Mouse (Mus musculus): ENCODE measurements around the gene Ppm1m. TPM values are rescaled to one million over a fixed set of nuclear protein-coding genes. Genes with fewer than 3 reads are reported as not detected.

Ppm1m gene
- polyA plus RNA-seq, 1 experiment from 2014 or later, result 56.8 TPM

DNA sequence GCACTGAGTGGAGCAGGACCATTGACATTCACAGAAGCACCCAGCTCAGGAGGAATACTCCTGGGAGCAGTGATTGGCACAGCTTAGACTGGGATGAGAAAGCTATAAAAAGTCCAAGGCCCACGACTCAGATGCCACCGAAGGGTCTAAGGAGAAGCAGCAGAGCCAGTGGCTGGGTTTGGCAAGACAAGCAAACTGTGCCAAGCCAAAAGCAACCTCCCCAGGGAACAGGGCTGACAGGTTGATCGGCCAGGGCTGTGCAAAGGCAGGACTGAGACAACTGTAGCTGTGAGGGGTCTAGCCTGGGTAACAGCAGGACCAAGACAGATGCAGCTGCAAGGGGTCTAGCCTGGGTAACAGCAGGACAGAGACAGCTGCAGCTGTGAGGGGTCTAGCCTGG is 33.4 kb upstream of the Ppm1m start:
- no peak overlapping the region for H3K4me3 ChIP-seq (ENCODE audit: low read length)
- no peak for ATAC-seq (ENCODE audit: low FRiP score, low TSS enrichment)
- H3K9me3 ChIP-seq (ENCODE audit: low read length), result no peaks in the 10 kb centered on the region
- no peaks in the 10 kb centered on the region for H3K27me3 ChIP-seq (ENCODE audit: insufficient read depth, low read length)
- H3K36me3 ChIP-seq (ENCODE audit: insufficient read depth, low read length), result peaks cover 43% of the 10 kb centered on the region
- no peak overlapping the region for H3K9ac ChIP-seq (replicated peaks; ENCODE audit: low read length)
- H3K4me2 ChIP-seq (replicated peaks; ENCODE audit: low read depth, low read length), result no peak overlapping the region
- no peak overlapping the region for H3K27ac ChIP-seq (ENCODE audit: low read length)
- WGBS, result 93% methylated on average over 3 of the region's 3 CpGs
- 0 out of 2 replicates have a peak, but pooled peaks cover 7% of the 10 kb centered on the region for H3K4me1 ChIP-seq (ENCODE audit: insufficient read depth, low read length)

DNA sequence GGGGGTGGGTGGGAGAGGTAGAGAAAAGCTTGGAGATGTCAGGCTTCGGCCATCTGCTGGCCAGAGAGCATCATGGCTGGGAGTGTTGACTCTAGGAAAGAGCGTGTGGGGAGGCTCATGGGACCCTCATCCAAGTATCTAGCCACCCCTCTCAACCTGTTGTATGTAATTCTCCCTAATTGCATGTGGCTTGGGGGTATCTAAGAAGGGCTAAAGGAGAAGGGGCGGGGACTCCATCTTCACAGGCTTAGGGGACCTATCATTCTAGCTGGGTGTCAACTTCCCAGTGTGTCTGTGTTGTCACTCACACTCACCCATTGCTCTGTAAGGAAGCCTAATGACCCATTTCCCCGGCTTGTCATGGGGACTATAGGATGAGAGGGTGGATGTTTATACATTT is 32.3 kb upstream of the Ppm1m start:
- Histone ChIP-seq H3K36me3 (ENCODE audit: insufficient read depth, low read length) (peaks cover 35% of the 10 kb centered on the region), H3K9ac (replicated peaks; ENCODE audit: low read length) (no peak overlapping the region), H3K27me3 (ENCODE audit: insufficient read depth, low read length) (no peaks in the 10 kb centered on the region), H3K4me1 (ENCODE audit: insufficient read depth, low read length) (0 out of 2 replicates have a peak, but pooled peaks cover 7% of the 10 kb centered on the region), H3K4me2 (replicated peaks; ENCODE audit: low read depth, low read length) (no peak overlapping the region), H3K4me3 (ENCODE audit: low read length) (no peak overlapping the region), H3K27ac (ENCODE audit: low read length) (no peak overlapping the region), H3K9me3 (ENCODE audit: low read length) (no peaks in the 10 kb centered on the region)
- no peak for ATAC-seq (ENCODE audit: low FRiP score, low TSS enrichment)
- 74% methylated on average over 4 of the region's 4 CpGs for WGBS

DNA sequence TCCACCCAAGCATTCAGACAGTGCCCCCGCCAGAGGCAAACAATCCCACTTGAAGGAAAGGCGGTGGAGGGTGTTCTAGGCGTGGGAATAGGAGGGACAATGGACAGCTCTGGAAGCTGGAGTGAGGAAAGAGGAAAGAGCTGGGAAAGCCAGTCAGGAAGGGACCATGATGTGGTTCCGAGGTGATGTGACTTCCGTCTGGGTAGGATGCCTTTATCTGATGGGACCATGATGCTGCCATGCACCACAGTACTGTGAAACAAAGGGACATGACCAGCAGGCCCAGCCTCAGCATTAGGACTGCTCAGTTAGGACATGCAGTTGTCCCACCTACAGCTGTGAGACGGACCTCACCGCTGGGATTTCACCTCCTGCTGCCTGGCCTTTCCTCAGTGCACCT is 31.7 kb upstream of the Ppm1m start:
- Histone ChIP-seq H3K4me3 (ENCODE audit: low read length) (no peak overlapping the region), H3K27ac (ENCODE audit: low read length) (no peak overlapping the region), H3K36me3 (ENCODE audit: insufficient read depth, low read length) (peaks cover 29% of the 10 kb centered on the region), H3K27me3 (ENCODE audit: insufficient read depth, low read length) (no peaks in the 10 kb centered on the region), H3K4me2 (replicated peaks; ENCODE audit: low read depth, low read length) (no peak overlapping the region), H3K4me1 (ENCODE audit: insufficient read depth, low read length) (peaks cover 11% of the 10 kb centered on the region; the same call in 1 of the 2 replicates), H3K9me3 (ENCODE audit: low read length) (no peaks in the 10 kb centered on the region), H3K9ac (replicated peaks; ENCODE audit: low read length) (no peak overlapping the region)
- no peak for ATAC-seq (ENCODE audit: low FRiP score, low TSS enrichment)
- WGBS, result 78% methylated on average over 7 of the region's 7 CpGs

DNA sequence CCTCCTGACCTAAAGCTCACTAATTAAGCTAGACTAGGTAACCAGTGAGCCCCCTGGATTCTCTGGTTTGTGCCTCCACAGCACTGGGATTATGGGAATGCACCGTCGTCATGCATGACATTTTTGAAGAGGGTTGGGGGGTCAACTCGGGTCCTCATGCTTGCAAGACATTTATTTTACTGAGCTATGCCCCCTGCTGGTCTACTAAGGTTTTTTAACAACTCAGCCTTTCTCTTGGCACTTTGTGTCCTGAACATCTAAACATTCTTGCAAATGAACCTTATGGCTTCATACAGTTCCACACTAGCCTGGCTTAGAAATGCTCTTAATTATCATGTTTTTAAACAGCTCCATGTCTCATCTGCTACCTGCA is 31.2 kb upstream of the Ppm1m start:
- Histone ChIP-seq H3K36me3 (ENCODE audit: insufficient read depth, low read length) (peaks cover 24% of the 10 kb centered on the region), H3K4me2 (replicated peaks; ENCODE audit: low read depth, low read length) (no peak overlapping the region), H3K27me3 (ENCODE audit: insufficient read depth, low read length) (peaks cover 2% of the 10 kb centered on the region; the same call in 1 of the 2 replicates), H3K9me3 (ENCODE audit: low read length) (no peaks in the 10 kb centered on the region), H3K9ac (replicated peaks; ENCODE audit: low read length) (no peak overlapping the region), H3K27ac (ENCODE audit: low read length) (no peak overlapping the region), H3K4me3 (ENCODE audit: low read length) (no peak overlapping the region), H3K4me1 (ENCODE audit: insufficient read depth, low read length) (peaks cover 16% of the 10 kb centered on the region)
- no peak for ATAC-seq (ENCODE audit: low FRiP score, low TSS enrichment)
- WGBS, result 41% methylated on average over 3 of the region's 3 CpGs

DNA sequence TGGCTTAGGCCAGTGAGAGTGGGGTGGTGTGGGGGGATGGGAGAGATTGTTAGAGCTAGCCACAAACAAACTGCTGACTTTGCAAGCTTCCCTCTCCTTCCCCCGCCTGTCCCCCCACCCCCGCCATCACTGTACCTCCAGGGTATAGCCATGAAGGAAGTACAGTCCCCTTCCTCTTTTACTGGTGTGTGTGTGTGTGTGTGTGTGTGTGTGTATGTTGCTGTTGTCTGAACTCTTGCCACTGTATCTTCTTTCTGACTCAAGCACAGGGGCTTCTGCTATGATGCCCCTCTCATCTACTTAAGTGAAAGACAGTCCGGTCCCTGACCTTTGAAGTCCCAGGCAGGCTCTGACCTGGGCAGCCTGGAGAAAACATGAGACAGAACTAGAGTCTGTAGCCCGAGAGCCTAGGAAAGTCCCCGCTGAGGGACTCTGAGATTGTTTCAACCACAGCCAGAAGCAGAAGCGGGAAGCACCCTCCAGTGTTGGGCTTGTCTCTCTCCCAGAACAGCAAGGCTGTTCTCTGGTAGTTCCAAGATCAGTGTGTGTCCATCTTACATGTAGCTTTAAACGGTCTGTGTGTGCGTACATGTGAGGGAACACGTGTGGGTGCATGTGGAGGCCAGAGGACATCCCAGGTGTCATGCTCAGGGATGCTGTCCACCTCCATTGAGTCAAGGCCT is 30.6 kb upstream of the Ppm1m start:
- ATAC-seq (ENCODE audit: low FRiP score, low TSS enrichment), result no peak
- Histone ChIP-seq H3K9me3 (ENCODE audit: low read length) (no peaks in the 10 kb centered on the region), H3K4me3 (ENCODE audit: low read length) (no peak overlapping the region), H3K4me1 (ENCODE audit: insufficient read depth, low read length) (peaks cover 13% of the 10 kb centered on the region), H3K4me2 (replicated peaks; ENCODE audit: low read depth, low read length) (no peak overlapping the region), H3K36me3 (ENCODE audit: insufficient read depth, low read length) (peaks cover 18% of the 10 kb centered on the region), H3K27ac (ENCODE audit: low read length) (no peak overlapping the region), H3K27me3 (ENCODE audit: insufficient read depth, low read length) (peaks cover 7% of the 10 kb centered on the region; the same call in 1 of the 2 replicates), H3K9ac (replicated peaks; ENCODE audit: low read length) (no peak overlapping the region)
- 74% methylated on average over 9 of the region's 9 CpGs for WGBS

DNA sequence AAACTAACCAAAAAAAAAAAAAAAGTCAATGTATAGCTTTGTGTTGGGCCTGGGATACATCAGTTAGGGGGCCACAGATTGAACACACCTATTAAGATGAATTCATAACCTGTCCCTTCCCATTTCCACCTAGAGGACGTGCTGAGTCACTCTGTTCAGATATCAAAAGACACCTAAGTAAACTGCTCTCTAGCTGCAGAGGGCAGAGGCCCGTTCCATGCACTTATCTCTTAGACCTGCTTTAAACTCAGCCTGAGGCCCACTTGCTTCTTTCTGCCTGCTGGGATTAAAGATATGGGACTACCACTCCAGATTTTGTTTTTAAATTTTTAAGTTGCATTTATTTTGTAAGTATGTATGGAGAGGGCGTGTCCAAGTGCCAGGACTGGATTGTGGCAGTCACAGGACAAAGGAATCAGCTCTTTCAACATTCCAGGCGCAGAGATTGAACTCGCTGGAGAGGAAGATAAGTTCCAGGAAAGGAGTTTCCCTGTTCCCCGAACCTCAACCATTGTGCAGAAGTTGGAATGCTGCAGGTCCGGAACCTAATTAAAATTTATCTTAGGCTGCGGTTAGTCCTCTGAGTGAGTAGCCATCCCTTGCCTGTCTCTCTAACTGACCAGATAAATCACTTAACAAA is 28.4 kb upstream of the Ppm1m start:
- Histone ChIP-seq H3K27ac (ENCODE audit: low read length) (no peak overlapping the region), H3K36me3 (ENCODE audit: insufficient read depth, low read length) (no peaks in the 10 kb centered on the region), H3K27me3 (ENCODE audit: insufficient read depth, low read length) (peaks cover 7% of the 10 kb centered on the region; the same call in 1 of the 2 replicates), H3K9me3 (ENCODE audit: low read length) (no peaks in the 10 kb centered on the region), H3K4me3 (ENCODE audit: low read length) (no peak overlapping the region), H3K9ac (replicated peaks; ENCODE audit: low read length) (no peak overlapping the region), H3K4me2 (replicated peaks; ENCODE audit: low read depth, low read length) (no peak overlapping the region), H3K4me1 (ENCODE audit: insufficient read depth, low read length) (peaks cover 10% of the 10 kb centered on the region)
- ATAC-seq (ENCODE audit: low FRiP score, low TSS enrichment), result no peak
- 61% methylated on average over 8 of the region's 8 CpGs for WGBS

DNA sequence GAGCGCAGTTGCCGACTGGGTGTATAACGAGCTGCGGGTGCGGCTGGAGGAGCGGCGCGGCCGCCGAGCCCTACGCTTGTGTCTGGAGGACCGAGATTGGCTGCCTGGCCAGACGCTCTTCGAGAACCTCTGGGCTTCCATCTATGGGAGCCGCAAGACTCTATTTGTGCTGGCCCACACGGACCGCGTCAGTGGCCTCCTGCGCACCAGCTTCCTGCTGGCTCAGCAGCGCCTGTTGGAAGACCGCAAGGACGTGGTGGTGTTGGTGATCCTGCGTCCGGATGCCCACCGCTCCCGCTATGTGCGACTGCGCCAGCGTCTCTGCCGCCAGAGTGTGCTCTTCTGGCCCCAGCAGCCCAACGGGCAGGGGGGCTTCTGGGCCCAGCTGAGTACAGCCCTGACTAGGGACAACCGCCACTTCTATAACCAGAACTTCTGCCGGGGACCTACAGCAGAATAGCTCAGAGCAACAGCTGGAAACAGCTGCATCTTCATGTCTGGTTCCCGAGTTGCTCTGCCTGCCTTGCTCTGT is 26.7 kb upstream of the Ppm1m start:
- H3K36me3 ChIP-seq (ENCODE audit: insufficient read depth, low read length), result no peaks in the 10 kb centered on the region
- H3K27me3 ChIP-seq (ENCODE audit: insufficient read depth, low read length), result peaks cover 7% of the 10 kb centered on the region; the same call in 1 of the 2 replicates
- no peaks in the 10 kb centered on the region for H3K9me3 ChIP-seq (ENCODE audit: low read length)
- peak; percentile 56 for ATAC-seq (ENCODE audit: low FRiP score, low TSS enrichment)
- peaks cover 15% of the 10 kb centered on the region for H3K4me1 ChIP-seq (ENCODE audit: insufficient read depth, low read length)
- peak overlapping the region; percentile 25; the same call in 1 of the 2 replicates for H3K27ac ChIP-seq (ENCODE audit: low read length)
- 4% methylated on average over 34 of the region's 34 CpGs for WGBS
- peak overlapping the region; percentile 58 for H3K9ac ChIP-seq (replicated peaks; ENCODE audit: low read length)
- peak overlapping the region; percentile 44 for H3K4me3 ChIP-seq (ENCODE audit: low read length)
- peak overlapping the region; percentile 73 for H3K4me2 ChIP-seq (replicated peaks; ENCODE audit: low read depth, low read length)

DNA sequence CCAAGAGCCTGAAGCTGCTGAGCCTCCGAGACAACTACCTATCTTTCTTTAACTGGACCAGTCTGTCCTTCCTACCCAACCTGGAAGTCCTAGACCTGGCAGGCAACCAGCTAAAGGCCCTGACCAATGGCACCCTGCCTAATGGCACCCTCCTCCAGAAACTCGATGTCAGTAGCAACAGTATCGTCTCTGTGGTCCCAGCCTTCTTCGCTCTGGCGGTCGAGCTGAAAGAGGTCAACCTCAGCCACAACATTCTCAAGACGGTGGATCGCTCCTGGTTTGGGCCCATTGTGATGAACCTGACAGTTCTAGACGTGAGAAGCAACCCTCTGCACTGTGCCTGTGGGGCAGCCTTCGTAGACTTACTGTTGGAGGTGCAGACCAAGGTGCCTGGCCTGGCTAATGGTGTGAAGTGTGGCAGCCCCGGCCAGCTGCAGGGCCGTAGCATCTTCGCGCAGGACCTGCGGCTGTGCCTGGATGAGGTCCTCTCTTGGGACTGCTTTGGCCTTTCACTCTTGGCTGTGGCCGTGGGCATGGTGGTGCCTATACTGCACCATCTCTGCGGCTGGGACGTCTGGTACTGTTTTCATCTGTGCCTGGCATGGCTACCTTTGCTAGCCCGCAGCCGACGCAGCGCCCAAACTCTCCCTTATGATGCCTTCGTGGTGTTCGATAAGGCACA is 26.1 kb upstream of the Ppm1m start:
- Histone ChIP-seq H3K36me3 (ENCODE audit: insufficient read depth, low read length) (no peaks in the 10 kb centered on the region), H3K27ac (ENCODE audit: low read length) (0 out of 2 replicates have a peak overlapping the region, but pooled peaks have one; percentile 25), H3K4me1 (ENCODE audit: insufficient read depth, low read length) (peaks cover 21% of the 10 kb centered on the region), H3K9ac (replicated peaks; ENCODE audit: low read length) (peak overlapping the region; percentile 58), H3K27me3 (ENCODE audit: insufficient read depth, low read length) (peaks cover 7% of the 10 kb centered on the region; the same call in 1 of the 2 replicates), H3K4me2 (replicated peaks; ENCODE audit: low read depth, low read length) (peak overlapping the region; percentile 73), H3K9me3 (ENCODE audit: low read length) (no peaks in the 10 kb centered on the region), H3K4me3 (ENCODE audit: low read length) (peak overlapping the region; percentile 44)
- ATAC-seq (ENCODE audit: low FRiP score, low TSS enrichment), result no peak
- WGBS, result 54% methylated on average over 23 of the region's 24 CpGs

DNA sequence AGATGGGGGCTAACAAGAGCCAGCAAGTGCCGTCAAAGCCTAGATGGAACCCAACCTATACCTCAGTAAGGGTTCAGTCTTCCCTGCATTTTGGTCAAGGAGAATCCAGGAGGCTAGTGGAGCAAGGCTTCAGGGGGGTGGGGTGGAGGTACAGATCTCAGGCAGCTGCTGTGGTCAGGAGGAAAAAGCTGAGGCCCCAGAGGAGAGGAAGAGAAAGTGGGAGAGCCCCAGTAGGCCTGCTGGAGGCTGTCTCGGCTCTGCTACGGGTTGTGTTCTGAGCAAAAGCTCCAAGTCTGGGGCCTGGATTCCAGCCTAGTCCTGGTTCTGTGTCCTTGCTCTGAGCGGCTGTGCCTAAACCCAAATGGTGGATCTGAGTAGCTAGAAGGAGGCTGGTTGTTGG is 23.4 kb upstream of the Ppm1m start:
- Histone ChIP-seq H3K9me3 (ENCODE audit: low read length) (no peaks in the 10 kb centered on the region), H3K36me3 (ENCODE audit: insufficient read depth, low read length) (no peaks in the 10 kb centered on the region), H3K4me3 (ENCODE audit: low read length) (no peak overlapping the region), H3K9ac (replicated peaks; ENCODE audit: low read length) (no peak overlapping the region), H3K4me1 (ENCODE audit: insufficient read depth, low read length) (peaks cover 23% of the 10 kb centered on the region), H3K27ac (ENCODE audit: low read length) (no peak overlapping the region), H3K27me3 (ENCODE audit: insufficient read depth, low read length) (peaks cover 7% of the 10 kb centered on the region; the same call in 1 of the 2 replicates), H3K4me2 (replicated peaks; ENCODE audit: low read depth, low read length) (no peak overlapping the region)
- ATAC-seq (ENCODE audit: low FRiP score, low TSS enrichment), result no peak
- WGBS, result 85% methylated on average over 4 of the region's 4 CpGs
